Mouse (Mus musculus) heart, postnatal 0 days (tissue): ENCODE results near the gene Arhgap23. TPM values are rescaled to one million over a fixed set of nuclear protein-coding genes. Genes with fewer than 3 reads are reported as not detected.

Source experiments
- ATAC-seq: fragments of 200-750 bp; cut with Nextera tagmentation; 2 replicates; pipeline ENCODE4 v1.8.0; 2017; ENCODE audit warnings: low read depth, moderate number of reproducible peaks, moderate library complexity; ENCODE audit not compliant: insufficient read depth
- DNase-seq: peaks from one replicate; pipeline ENCODE4 v3.0.0-alpha.2; 2016; ENCODE audit warnings: low spot score
- H3K27ac ChIP-seq: fragments of 300-500 bp; sonication (generic); 2 replicates; pipeline ENCODE4 v1.5.1; 2014; ENCODE audit warnings: low read depth, mild to moderate bottlenecking
- H3K27me3 ChIP-seq: fragments of 300-500 bp; sonication (generic); 2 replicates; pipeline ENCODE4 v1.6.1; 2014; ENCODE audit warnings: low read length, mixed read lengths; ENCODE audit not compliant: control insufficient read depth, insufficient read depth
- H3K36me3 ChIP-seq: fragments of 300-500 bp; sonication (generic); replicated peaks from 2 replicates; pipeline ENCODE4 v1.6.1; 2014; ENCODE audit warnings: low read length, mixed read lengths; ENCODE audit not compliant: control insufficient read depth, insufficient read depth
- H3K4me1 ChIP-seq: fragments of 300-500 bp; sonication (generic); 2 replicates; pipeline ENCODE4 v1.6.1; 2014; ENCODE audit warnings: antibody characterized with exemption; ENCODE audit not compliant: control insufficient read depth, insufficient read depth
- H3K4me2 ChIP-seq: fragments of 300-500 bp; sonication (generic); 2 replicates; pipeline ENCODE4 v1.6.1; 2014; ENCODE audit warnings: low read depth, mild to moderate bottlenecking, low read length, moderate library complexity
- H3K4me3 ChIP-seq: fragments of 300-500 bp; sonication (generic); 2 replicates; pipeline ENCODE4 v1.5.1; 2014; ENCODE audit warnings: low read depth, low read length
- H3K9ac ChIP-seq: fragments of 300-500 bp; sonication (generic); replicated peaks from 2 replicates; pipeline ENCODE4 v1.6.1; 2014; ENCODE audit warnings: low read depth, low read length, mixed read lengths
- H3K9me3 ChIP-seq: fragments of 300-500 bp; sonication (generic); replicated peaks from 2 replicates; pipeline ENCODE4 v1.6.1; 2016; ENCODE audit warnings: low read length; ENCODE audit not compliant: control insufficient read depth
- CTCF ChIP-seq: IDR thresholded peaks from 2 replicates; pipeline ENCODE4 v1.5.1; 2016; ENCODE audit warnings: antibody characterized with exemption, control low read depth, low read depth
- EP300 ChIP-seq: IDR thresholded peaks from 2 replicates; pipeline ENCODE4 v1.6.1; 2016; ENCODE audit warnings: antibody characterized with exemption, low read depth
- WGBS: fragments of 180-500 bp; shearing (Covaris S2); extraction: QIAGEN DNeasy Blood & Tissue Kit; methylation state at CpG from one replicate; pipeline ENCODE4 v1.1.7; 2014; 5-methylcytosine and 5-hydroxymethylcytosine counted together
- polyA plus RNA-seq: library from polyadenylated mRNA; unstranded; fragments of >200 nt; fragmentation: Nextera tagmentation; extraction: Ambion mirVana; gene quantifications from 2 replicates; pipeline ENCODE4 v1.2.1, GENCODE M21; 2015
- total RNA-seq: library from RNA; depleted of rRNA; stranded (reverse); fragments of >200 nt; gene quantifications from 2 replicates; pipeline ENCODE4 v1.2.3, GENCODE M21; 2014; ENCODE audit warnings: low replicate concordance

The Arhgap23 gene
- total and polyA plus RNA-seq, 2 experiments from 2014 or later = 3.8 to 44.0 TPM

- TF ChIP-seq CTCF (no peak), EP300 (no peak)
- Histone ChIP-seq H3K36me3 (peaks cover 25% of the 10 kb centered on the region), H3K9ac (peak overlapping the region; percentile 18), H3K4me1 (peaks cover 63% of the 10 kb centered on the region), H3K27me3 (no peaks in the 10 kb centered on the region), H3K4me3 (peak overlapping the region; percentile 77), H3K9me3 (no peaks in the 10 kb centered on the region), H3K4me2 (peak overlapping the region; percentile 81), H3K27ac (peak overlapping the region; percentile 93)
- peak; percentile 58 for DNase-seq
- no peak for ATAC-seq
- WGBS = 6% methylated on average over 15 of the region's 15 CpGs
Observed at GRCm38 (mm10) chr11:97441036-97441657, 25.8 kb downstream of the Arhgap23 start.

GRCm38 (mm10) chr11:97441658-97442125 is 26.4 kb downstream of the Arhgap23 start:
- Histone ChIP-seq H3K9me3 (no peaks in the 10 kb centered on the region), H3K9ac (peak overlapping the region; percentile 18), H3K4me2 (peak overlapping the region; percentile 81), H3K4me1 (peaks cover 57% of the 10 kb centered on the region), H3K27me3 (no peaks in the 10 kb centered on the region), H3K27ac (peak overlapping the region; percentile 93), H3K36me3 (peaks cover 28% of the 10 kb centered on the region), H3K4me3 (peak overlapping the region; percentile 77)
- ATAC-seq = no peak
- 10% methylated on average over 3 of the region's 3 CpGs for WGBS
- TF ChIP-seq CTCF (no peak), EP300 (no peak)
- peak; percentile 38 for DNase-seq

- no peaks in the 10 kb centered on the region for H3K9me3 ChIP-seq
- no peak overlapping the region for H3K27ac ChIP-seq
- peaks cover 36% of the 10 kb centered on the region for H3K36me3 ChIP-seq
- no peaks in the 10 kb centered on the region for H3K27me3 ChIP-seq
- no peak overlapping the region for H3K9ac ChIP-seq
- DNase-seq = no peak
- ATAC-seq = no peak
- no peak overlapping the region for H3K4me3 ChIP-seq
- TF ChIP-seq EP300 = no peak
- no peak for TF ChIP-seq CTCF
- H3K4me1 ChIP-seq = peaks cover 43% of the 10 kb centered on the region
- peak overlapping the region; percentile 81; the same call in 1 of the 2 replicates for H3K4me2 ChIP-seq
- 60% methylated on average over 11 of the region's 11 CpGs for WGBS
Observed at GRCm38 (mm10) chr11:97442891-97443675, 27.8 kb downstream of the Arhgap23 start.

- Histone ChIP-seq H3K4me3 (no peak overlapping the region), H3K27ac (no peak overlapping the region), H3K27me3 (no peaks in the 10 kb centered on the region), H3K9me3 (no peaks in the 10 kb centered on the region), H3K9ac (no peak overlapping the region), H3K4me1 (peaks cover 35% of the 10 kb centered on the region), H3K36me3 (peaks cover 49% of the 10 kb centered on the region), H3K4me2 (no peak overlapping the region)
- TF ChIP-seq CTCF = no peak
- ATAC-seq (no peak), DNase-seq (no peak)
- 56% methylated on average over 6 of the region's 6 CpGs for WGBS
Observed at GRCm38 (mm10) chr11:97445596-97445995, 30.3 kb downstream of the Arhgap23 start.

GRCm38 (mm10) chr11:97445999-97446511 is 30.7 kb downstream of the Arhgap23 start:
- no peak overlapping the region for H3K27ac ChIP-seq
- H3K4me3 ChIP-seq = no peak overlapping the region
- TF ChIP-seq EP300 (no peak), CTCF (no peak)
- H3K27me3 ChIP-seq = no peaks in the 10 kb centered on the region
- 65% methylated on average over 4 of the region's 4 CpGs for WGBS
- DNase-seq (no peak), ATAC-seq (no peak)
- H3K36me3 ChIP-seq = peaks cover 49% of the 10 kb centered on the region
- H3K4me1 ChIP-seq = peaks cover 37% of the 10 kb centered on the region
- H3K9ac ChIP-seq = no peak overlapping the region
- no peaks in the 10 kb centered on the region for H3K9me3 ChIP-seq
- H3K4me2 ChIP-seq = no peak overlapping the region
